Mouse (Mus musculus) CH12.LX (cell line): Measurements from ENCODE around the gene Olfr728. TPM values are rescaled to one million over a fixed set of nuclear protein-coding genes. Genes with fewer than 3 reads are reported as not detected.

Experiments used
- DNase-seq: peaks from one replicate; pipeline ENCODE4 v3.0.0-alpha.2; 2013; ENCODE audit errors: extremely low read depth
- H3K27ac ChIP-seq: 2 replicates; pipeline ENCODE4 v1.5.1; 2012; ENCODE audit warnings: low read depth, mild to moderate bottlenecking, control low read depth, moderate library complexity; ENCODE audit not compliant: insufficient read depth
- H3K27me3 ChIP-seq: replicated peaks from 2 replicates; pipeline ENCODE3; 2012; ENCODE audit warnings: inconsistent platforms
- H3K36me3 ChIP-seq, 2 experiments: replicated peaks in 1 of 2; 2 replicates each; pipeline versions ENCODE3 to v1.6.1; 2012; ENCODE audit warnings: inconsistent platforms in 1 of 2, low read length in 1 of 2, mild to moderate bottlenecking in 1 of 2, mixed read lengths in 1 of 2, moderate library complexity in 1 of 2; ENCODE audit not compliant: control insufficient read depth in 1 of 2, insufficient read depth in 1 of 2
- H3K4me1 ChIP-seq, 2 experiments: 2 replicates each; pipeline ENCODE4 v1.6.1; 2012; ENCODE audit warnings: inconsistent platforms in 1 of 2, moderate library complexity in 1 of 2; ENCODE audit not compliant: insufficient read depth in 2 of 2, control insufficient read depth in 1 of 2
- H3K4me2 ChIP-seq: 2 replicates; pipeline ENCODE4 v1.6.1; 2012; ENCODE audit warnings: low read depth, mild to moderate bottlenecking, control low read depth; ENCODE audit not compliant: poor library complexity, insufficient read depth, severe bottlenecking
- H3K4me3 ChIP-seq, 3 experiments: fragments of 150-350 bp in 1 of 3; sonication (generic) in 1 of 3; replicated peaks in 1 of 3; 2 replicates each; pipeline versions ENCODE3 to v1.5.1; 2011 to 2012; ENCODE audit warnings: low read depth in 2 of 3, low read length in 2 of 3, mild to moderate bottlenecking in 2 of 3, moderate library complexity in 2 of 3, control low read depth in 1 of 3, improper control_type of control experiment in 1 of 3, inconsistent platforms in 1 of 3, mixed read lengths in 1 of 3; ENCODE audit not compliant: poor library complexity in 1 of 3
- H3K79me2 ChIP-seq: replicated peaks from 2 replicates; pipeline ENCODE4 v1.6.1; 2012; ENCODE audit warnings: mild to moderate bottlenecking, moderate library complexity; ENCODE audit not compliant: control insufficient read depth, poor library complexity, insufficient read depth, severe bottlenecking; ENCODE audit errors: extremely low read depth
- H3K9ac ChIP-seq: 2 replicates; pipeline ENCODE4 v1.6.1; 2012; ENCODE audit warnings: low read depth, mild to moderate bottlenecking, control low read depth, moderate library complexity; ENCODE audit not compliant: insufficient read depth
- H3K9me3 ChIP-seq: replicated peaks from 2 replicates; pipeline ENCODE3; 2012; ENCODE audit warnings: low read length, inconsistent platforms, mixed read lengths
- BHLHE40 ChIP-seq: IDR thresholded peaks from 2 replicates; pipeline ENCODE4 v1.6.1; 2011; ENCODE audit warnings: mild to moderate bottlenecking, low read depth, low read length, improper control_type of control experiment
- CHD1 ChIP-seq: IDR thresholded peaks from 2 replicates; pipeline ENCODE4 v1.6.1; 2012; ENCODE audit warnings: low read depth, low read length, improper control_type of control experiment, inconsistent platforms
- CTCF ChIP-seq, 2 experiments: IDR thresholded peaks in 1 of 2; conservative IDR thresholded peaks in 1 of 2; 2 replicates each; pipeline ENCODE4 v1.5.1; 2011 to 2012; ENCODE audit warnings: low read depth in 2 of 2, low read length in 2 of 2, improper control_type of control experiment in 1 of 2, inconsistent platforms in 1 of 2, mild to moderate bottlenecking in 1 of 2, moderate library complexity in 1 of 2
- E2F4 ChIP-seq: IDR thresholded peaks from 2 replicates; pipeline ENCODE4 v1.6.1; 2011; ENCODE audit warnings: low read depth, low read length, improper control_type of control experiment; ENCODE audit not compliant: insufficient replicate concordance
- ELF1 ChIP-seq: IDR thresholded peaks from 2 replicates; pipeline ENCODE4 v1.6.1; 2014; ENCODE audit warnings: low read depth, mild to moderate bottlenecking, inconsistent platforms, low read length, improper control_type of control experiment
- EP300 ChIP-seq: IDR thresholded peaks from 2 replicates; pipeline ENCODE4 v1.6.1; 2011; ENCODE audit warnings: low read length, improper control_type of control experiment
- ETS1 ChIP-seq: conservative IDR thresholded peaks from 2 replicates; pipeline ENCODE4 v1.6.1; 2012; ENCODE audit warnings: low read depth, mild to moderate bottlenecking, inconsistent platforms, low read length, improper control_type of control experiment, moderate library complexity
- GABPA ChIP-seq: IDR thresholded peaks from 2 replicates; pipeline ENCODE4 v1.6.1; 2012; ENCODE audit warnings: low read depth, low read length, improper control_type of control experiment, inconsistent platforms; ENCODE audit not compliant: insufficient replicate concordance
- HCFC1 ChIP-seq: IDR thresholded peaks from 2 replicates; pipeline ENCODE4 v1.6.1; 2012; ENCODE audit warnings: low read depth, mild to moderate bottlenecking, inconsistent platforms, low read length, improper control_type of control experiment
- IRF4 ChIP-seq: IDR thresholded peaks from 2 replicates; pipeline ENCODE4 v1.6.1; 2014; ENCODE audit warnings: low read depth, mild to moderate bottlenecking, inconsistent platforms, low read length, improper control_type of control experiment
- MAFK ChIP-seq: IDR thresholded peaks from 2 replicates; pipeline ENCODE4 v1.6.1; 2011; ENCODE audit warnings: low read length, improper control_type of control experiment; ENCODE audit not compliant: insufficient replicate concordance
- MAZ ChIP-seq: IDR thresholded peaks from 2 replicates; pipeline ENCODE4 v1.6.1; 2012; ENCODE audit warnings: low read depth, mild to moderate bottlenecking, inconsistent platforms, low read length, improper control_type of control experiment, moderate library complexity
- MXI1 ChIP-seq: IDR thresholded peaks from 2 replicates; pipeline ENCODE4 v1.6.1; 2011; ENCODE audit warnings: mild to moderate bottlenecking, low read depth, low read length, improper control_type of control experiment
- MYC ChIP-seq: IDR thresholded peaks from 2 replicates; pipeline ENCODE4 v1.6.1; 2011; ENCODE audit warnings: low read depth, mild to moderate bottlenecking, improper control_type of control experiment, low read length
- POLR2AphosphoS2 ChIP-seq: IDR thresholded peaks from 2 replicates; pipeline ENCODE4 v1.6.1; 2011; ENCODE audit warnings: low read depth, low read length, improper control_type of control experiment
- RAD21 ChIP-seq: IDR thresholded peaks from 2 replicates; pipeline ENCODE4 v1.6.1; 2011; ENCODE audit warnings: low read depth, mild to moderate bottlenecking, low read length, improper control_type of control experiment, moderate library complexity
- RCOR1 ChIP-seq: conservative IDR thresholded peaks from 2 replicates; pipeline ENCODE4 v1.6.1; 2012; ENCODE audit warnings: low read depth, mild to moderate bottlenecking, inconsistent platforms, low read length, improper control_type of control experiment
- SIN3A ChIP-seq: IDR thresholded peaks from 2 replicates; pipeline ENCODE4 v1.6.1; 2012; ENCODE audit warnings: low read length, improper control_type of control experiment, inconsistent platforms
- SMC3 ChIP-seq: IDR thresholded peaks from 2 replicates; pipeline ENCODE4 v1.6.1; 2011; ENCODE audit warnings: low read depth, low read length, improper control_type of control experiment
- TCF12 ChIP-seq: IDR thresholded peaks from 2 replicates; pipeline ENCODE4 v1.6.1; 2014; ENCODE audit warnings: low read depth, mild to moderate bottlenecking, inconsistent platforms, low read length, improper control_type of control experiment
- ZC3H11A ChIP-seq: IDR thresholded peaks from 2 replicates; pipeline ENCODE4 v1.6.1; 2012; ENCODE audit warnings: low read depth, mild to moderate bottlenecking, inconsistent platforms, low read length, improper control_type of control experiment
- ZMIZ1 ChIP-seq: IDR thresholded peaks from 2 replicates; pipeline ENCODE4 v1.6.1; 2012; ENCODE audit warnings: low read depth, mild to moderate bottlenecking, inconsistent platforms, low read length, improper control_type of control experiment
- ZNF384 ChIP-seq: IDR thresholded peaks from 2 replicates; pipeline ENCODE4 v1.6.1; 2012; ENCODE audit warnings: low read depth, low read length, improper control_type of control experiment, inconsistent platforms
- dilution Hi-C: fragments of 300-500 bp; cut with MboI; formaldehyde crosslinking; loops from 2 replicates; pipeline ENCODE4 v1.14.3; 2020; ENCODE audit warnings: low sequenced_read_pairs; ENCODE audit not compliant: extremely low pct_unique_long_range_greater_than_20kb, extremely low pct_ligation_motif_present
- in situ Hi-C: fragments of 300-500 bp; cut with MboI; formaldehyde crosslinking; loops from 3 replicates; pipeline ENCODE4 v1.14.3; 2019; ENCODE audit warnings: low sequenced_read_pairs, low pct_ligation_motif_present, low pct_unique_long_range_greater_than_20kb, mixed read lengths
- polyA plus RNA-seq: library from polyadenylated mRNA; unstranded; fragments of >175 nt; gene quantifications from 2 replicates; pipeline ENCODE4 v1.2.1, GENCODE M21; 2012; ENCODE audit warnings: low read depth; ENCODE audit not compliant: insufficient read length
- total RNA-seq, 2 experiments: library from RNA; depleted of rRNA; stranded (reverse); fragments of 300-350 nt in 1 of 2; fragments of >200 nt in 1 of 2; gene quantifications; 2 replicates each; pipeline ENCODE4 v1.2.3; 2012 to 2014

Olfr728 gene
- not detected in 2 replicates for total RNA-seq (2012; rRNA removed)
- not detected in 2 replicates for total RNA-seq (2014; rRNA removed)
- not detected in 2 replicates for polyA plus RNA-seq

DNA sequence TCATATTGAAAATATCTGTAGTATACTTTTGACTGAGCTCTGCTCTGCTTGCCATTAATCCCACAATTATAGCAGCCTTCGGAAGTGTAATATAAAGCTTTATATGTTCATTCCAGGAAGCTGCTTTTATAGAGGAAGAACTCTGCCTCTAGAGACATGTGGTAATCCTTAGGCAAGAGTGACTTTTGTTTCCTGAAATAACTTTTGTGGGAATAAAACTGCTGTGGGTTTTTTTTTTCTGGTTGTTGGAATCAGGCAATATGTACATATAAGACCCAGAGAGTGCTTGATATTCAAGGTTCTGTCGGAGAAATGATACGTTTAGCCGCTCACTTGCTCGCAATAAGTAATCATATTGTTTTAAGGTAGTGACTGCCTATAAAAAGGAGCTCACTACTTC is at the start of gene Olfr728:
Olfr728 (minus strand) TSS at position 101 of the 400 bp plus-strand sequence.
- no peaks in the 10 kb centered on the region for H3K27me3 ChIP-seq
- no peak within 1 kb of the TSS for H3K4me3 ChIP-seq
- in situ Hi-C loops: no loop called here
- TF ChIP-seq BHLHE40 (no peak), RAD21 (no peak), GABPA (no peak), ZC3H11A (no peak), RCOR1 (no peak), EP300 (no peak), SMC3 (no peak), ETS1 (no peak), MYC (no peak), SIN3A (no peak), MAFK (no peak)
- H3K27ac ChIP-seq: no peak within 1 kb of the TSS
- no peak within 1 kb of the TSS for H3K4me2 ChIP-seq
- no peaks in the 10 kb centered on the region for H3K79me2 ChIP-seq
- no peak for DNase-seq
- dilution Hi-C loops: no loop called here
- no peaks in the 10 kb centered on the region for H3K36me3 ChIP-seq
- no peak within 1 kb of the TSS for H3K9ac ChIP-seq
- H3K4me1 ChIP-seq: no peaks in the 10 kb centered on the region
- H3K9me3 ChIP-seq: no peaks in the 10 kb centered on the region

- dilution Hi-C loops: no loop called here
- in situ Hi-C loops: no loop called here
- no peaks in the 10 kb centered on the region for H3K36me3 ChIP-seq
Measured at GRCm38 (mm10) chr14:50188098-50188497, 45.6 kb upstream of the Olfr728 start, which contains the start of gene Olfr730. TSS of gene Olfr730 (minus strand) at chr14:50188198.

DNA sequence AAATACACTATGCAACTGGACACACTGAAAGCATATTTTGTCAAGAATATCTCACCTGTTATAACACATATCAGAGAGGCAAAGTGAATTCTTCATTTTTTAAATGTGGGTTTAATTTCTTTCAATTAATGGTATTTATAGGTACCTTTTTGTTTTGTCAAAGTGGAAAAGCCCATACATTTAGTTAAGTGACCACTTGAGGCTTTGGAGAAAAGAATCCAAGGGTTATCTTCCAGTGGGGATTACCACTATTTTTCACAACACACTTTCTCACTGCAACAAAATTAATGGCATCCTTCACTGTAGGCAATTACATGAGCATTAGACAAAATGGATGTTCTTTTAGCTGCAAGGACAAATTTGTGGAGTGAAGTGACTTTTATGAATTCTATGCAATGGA is 10.3 kb upstream of the Olfr728 start, which contains the start of gene Olfr729:
Olfr729 (minus strand) TSS at position 101 of the 400 bp plus-strand sequence.
- no peaks in the 10 kb centered on the region for H3K27me3 ChIP-seq
- no peak within 1 kb of the TSS for H3K9ac ChIP-seq
- in situ Hi-C loops (no loop called here), dilution Hi-C loops (no loop called here)
- H3K4me2 ChIP-seq: no peak within 1 kb of the TSS
- TF ChIP-seq ZNF384: no peak
- no peak for TF ChIP-seq CTCF (conservative IDR thresholded peaks at IDR 0.05 in 1 of 2, IDR thresholded peaks at IDR 0.05 in 1 of 2; ENCODE audit: low read depth in 2 of 2, low read length in 2 of 2)
- TF ChIP-seq RAD21: no peak
- TF ChIP-seq ELF1: no peak
- no peak for TF ChIP-seq E2F4
- TF ChIP-seq POLR2AphosphoS2: no peak
- TF ChIP-seq IRF4: no peak
- TF ChIP-seq CHD1: no peak
- no peak for TF ChIP-seq GABPA
- TF ChIP-seq MXI1: no peak
- DNase-seq: no peak
- no peaks in the 10 kb centered on the region for H3K36me3 ChIP-seq
- no peaks in the 10 kb centered on the region for H3K9me3 ChIP-seq
- no peaks in the 10 kb centered on the region for H3K4me1 ChIP-seq
- H3K4me3 ChIP-seq: no peak within 1 kb of the TSS
- no peaks in the 10 kb centered on the region for H3K79me2 ChIP-seq
- H3K27ac ChIP-seq: no peak within 1 kb of the TSS

More at GRCm38 (mm10) chr14:50188098-50188497, 45.6 kb upstream of the Olfr728 start, which contains the start of gene Olfr730:
- DNase-seq: no peak
- H3K27ac ChIP-seq: no peak within 1 kb of the TSS
- H3K9me3 ChIP-seq: no peaks in the 10 kb centered on the region
- no peak within 1 kb of the TSS for H3K4me3 ChIP-seq
- no peak within 1 kb of the TSS for H3K4me2 ChIP-seq
- TF ChIP-seq ZMIZ1 (no peak), MXI1 (no peak), ZC3H11A (no peak), HCFC1 (no peak), MAZ (no peak), TCF12 (no peak)
- no peaks in the 10 kb centered on the region for H3K79me2 ChIP-seq
- no peak within 1 kb of the TSS for H3K9ac ChIP-seq
- no peaks in the 10 kb centered on the region for H3K4me1 ChIP-seq
- H3K27me3 ChIP-seq: no peaks in the 10 kb centered on the region
